Mouse (Mus musculus): ENCODE measurements at regions not wholly inside any gene's neighbourhood (a gene's known extent, or its start where the extent isn't known, plus 50 kb on each side); places are given as distances from the start of the nearest gene placed in this dataset.

GRCm38 (mm10) chr16:12897267-12897666 lies 212.2 kb upstream of the Ercc4 start:
- Histone ChIP-seq H3K9me3 (replicated peaks; ENCODE audit: control insufficient read depth, low read length) (no peaks in the 10 kb centered on the region), H3K36me3 (replicated peaks; ENCODE audit: control insufficient read depth, insufficient read depth, low read length) (no peaks in the 10 kb centered on the region), H3K4me2 (ENCODE audit: low read depth, low read length) (no peak overlapping the region), H3K27me3 (ENCODE audit: control insufficient read depth, insufficient read depth, low read length) (no peaks in the 10 kb centered on the region), H3K27ac (ENCODE audit: low read depth) (no peak overlapping the region), H3K9ac (replicated peaks; ENCODE audit: low read depth, low read length) (no peak overlapping the region), H3K4me3 (ENCODE audit: low read depth, low read length) (no peak overlapping the region), H3K4me1 (ENCODE audit: control insufficient read depth, insufficient read depth) (no peaks in the 10 kb centered on the region)
- TF ChIP-seq EP300 (IDR thresholded peaks at IDR 0.05; ENCODE audit: low read depth) (no peak), CTCF (IDR thresholded peaks at IDR 0.05; ENCODE audit: low read depth) (no peak)
- ATAC-seq (ENCODE audit: insufficient read depth, low read depth) (no peak), DNase-seq (ENCODE audit: low spot score) (no peak)
- WGBS = 56% methylated on average over 1 of the region's 1 CpGs

- no peaks in the 10 kb centered on the region for H3K36me3 ChIP-seq (replicated peaks; ENCODE audit: control insufficient read depth, insufficient read depth, low read length)
- H3K4me2 ChIP-seq (ENCODE audit: low read depth, low read length) = no peak overlapping the region
- DNase-seq (ENCODE audit: low spot score) = no peak
- ATAC-seq (ENCODE audit: insufficient read depth, low read depth) = no peak
- no peak overlapping the region for H3K9ac ChIP-seq (replicated peaks; ENCODE audit: low read depth, low read length)
- H3K27ac ChIP-seq (ENCODE audit: low read depth) = no peak overlapping the region
- WGBS = 72% methylated on average over 8 of the region's 8 CpGs
- H3K4me1 ChIP-seq (ENCODE audit: control insufficient read depth, insufficient read depth) = no peaks in the 10 kb centered on the region
- TF ChIP-seq CTCF (IDR thresholded peaks at IDR 0.05; ENCODE audit: low read depth) = no peak
- no peak for TF ChIP-seq EP300 (IDR thresholded peaks at IDR 0.05; ENCODE audit: low read depth)
- H3K27me3 ChIP-seq (ENCODE audit: control insufficient read depth, insufficient read depth, low read length) = no peaks in the 10 kb centered on the region
- no peaks in the 10 kb centered on the region for H3K9me3 ChIP-seq (replicated peaks; ENCODE audit: control insufficient read depth, low read length)
- no peak overlapping the region for H3K4me3 ChIP-seq (ENCODE audit: low read depth, low read length)
These were observed 208.8 kb upstream of the Ercc4 start for GRCm38 (mm10) chr16:12900670-12901069.

GRCm38 (mm10) chr16:12901096-12901995 lies 208.1 kb upstream of the Ercc4 start:
- H3K36me3 ChIP-seq (replicated peaks; ENCODE audit: control insufficient read depth, insufficient read depth, low read length) = no peaks in the 10 kb centered on the region
- no peaks in the 10 kb centered on the region for H3K27me3 ChIP-seq (ENCODE audit: control insufficient read depth, insufficient read depth, low read length)
- H3K9me3 ChIP-seq (replicated peaks; ENCODE audit: control insufficient read depth, low read length) = no peaks in the 10 kb centered on the region
- no peak overlapping the region for H3K4me2 ChIP-seq (ENCODE audit: low read depth, low read length)
- no peaks in the 10 kb centered on the region for H3K4me1 ChIP-seq (ENCODE audit: control insufficient read depth, insufficient read depth)
- no peak overlapping the region for H3K4me3 ChIP-seq (ENCODE audit: low read depth, low read length)
- H3K27ac ChIP-seq (ENCODE audit: low read depth) = no peak overlapping the region
- DNase-seq (ENCODE audit: low spot score) = no peak
- ATAC-seq (ENCODE audit: insufficient read depth, low read depth) = no peak
- TF ChIP-seq CTCF (IDR thresholded peaks at IDR 0.05; ENCODE audit: low read depth) (no peak), EP300 (IDR thresholded peaks at IDR 0.05; ENCODE audit: low read depth) (no peak)
- 75% methylated on average over 9 of the region's 9 CpGs for WGBS
- H3K9ac ChIP-seq (replicated peaks; ENCODE audit: low read depth, low read length) = no peak overlapping the region

DNA sequence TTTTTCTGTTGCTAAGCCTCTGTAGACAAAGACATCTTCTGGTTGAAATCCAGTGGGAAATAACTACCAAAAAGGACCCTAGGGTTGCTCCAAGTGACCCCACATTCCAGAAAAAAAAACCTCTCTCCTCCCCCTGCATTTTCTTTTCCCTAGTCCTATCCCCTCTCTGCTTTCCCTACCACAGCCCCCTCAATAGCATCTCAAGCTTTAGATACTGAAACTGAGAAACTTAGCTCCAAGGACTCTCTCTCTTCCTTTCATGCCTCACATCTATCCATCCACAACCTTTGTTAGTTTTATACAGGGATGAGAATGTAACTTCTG lies 207.5 kb upstream of the Ercc4 start:
- Histone ChIP-seq H3K4me3 (ENCODE audit: low read depth, low read length) (no peak overlapping the region), H3K36me3 (replicated peaks; ENCODE audit: control insufficient read depth, insufficient read depth, low read length) (no peaks in the 10 kb centered on the region), H3K9ac (replicated peaks; ENCODE audit: low read depth, low read length) (no peak overlapping the region), H3K9me3 (replicated peaks; ENCODE audit: control insufficient read depth, low read length) (no peaks in the 10 kb centered on the region), H3K4me1 (ENCODE audit: control insufficient read depth, insufficient read depth) (no peaks in the 10 kb centered on the region), H3K4me2 (ENCODE audit: low read depth, low read length) (no peak overlapping the region), H3K27ac (ENCODE audit: low read depth) (no peak overlapping the region), H3K27me3 (ENCODE audit: control insufficient read depth, insufficient read depth, low read length) (no peaks in the 10 kb centered on the region)
- DNase-seq (ENCODE audit: low spot score) = no peak
- no peak for TF ChIP-seq EP300 (IDR thresholded peaks at IDR 0.05; ENCODE audit: low read depth)
- TF ChIP-seq CTCF (IDR thresholded peaks at IDR 0.05; ENCODE audit: low read depth) = no peak
- no peak for ATAC-seq (ENCODE audit: insufficient read depth, low read depth)

- TF ChIP-seq EP300 (IDR thresholded peaks at IDR 0.05; ENCODE audit: low read depth) = no peak
- TF ChIP-seq CTCF (IDR thresholded peaks at IDR 0.05; ENCODE audit: low read depth) = no peak
- H3K4me1 ChIP-seq (ENCODE audit: control insufficient read depth, insufficient read depth) = no peaks in the 10 kb centered on the region
- H3K9me3 ChIP-seq (replicated peaks; ENCODE audit: control insufficient read depth, low read length) = no peaks in the 10 kb centered on the region
- H3K4me3 ChIP-seq (ENCODE audit: low read depth, low read length) = no peak overlapping the region
- DNase-seq (ENCODE audit: low spot score) = no peak
- WGBS = 66% methylated on average over 2 of the region's 2 CpGs
- H3K27me3 ChIP-seq (ENCODE audit: control insufficient read depth, insufficient read depth, low read length) = no peaks in the 10 kb centered on the region
- H3K9ac ChIP-seq (replicated peaks; ENCODE audit: low read depth, low read length) = no peak overlapping the region
- H3K4me2 ChIP-seq (ENCODE audit: low read depth, low read length) = no peak overlapping the region
- no peaks in the 10 kb centered on the region for H3K36me3 ChIP-seq (replicated peaks; ENCODE audit: control insufficient read depth, insufficient read depth, low read length)
- no peak overlapping the region for H3K27ac ChIP-seq (ENCODE audit: low read depth)
- ATAC-seq (ENCODE audit: insufficient read depth, low read depth) = no peak
These were observed 206.3 kb upstream of the Ercc4 start for GRCm38 (mm10) chr16:12903161-12903560.

DNA sequence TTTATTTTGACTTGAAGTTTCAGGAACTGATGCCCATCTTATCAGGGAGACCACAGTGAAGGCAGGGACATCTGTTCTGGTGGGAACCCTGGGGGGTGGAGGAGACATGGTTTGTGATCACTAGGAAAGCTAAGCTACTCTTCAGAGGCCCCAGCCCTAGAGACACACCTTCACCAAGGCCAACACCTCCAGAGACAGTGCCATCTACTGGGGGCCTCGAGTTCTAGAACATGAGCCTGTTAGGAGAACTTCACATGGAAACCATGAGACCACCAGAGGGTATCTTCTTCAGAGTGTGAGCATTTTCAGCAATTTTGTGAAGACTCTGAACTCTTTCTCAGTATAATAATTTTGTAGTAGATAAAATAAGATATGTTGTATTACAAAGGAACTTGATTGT lies 204.5 kb upstream of the Ercc4 start:
- H3K4me3 ChIP-seq (ENCODE audit: low read depth, low read length) = no peak overlapping the region
- H3K27me3 ChIP-seq (ENCODE audit: control insufficient read depth, insufficient read depth, low read length) = no peaks in the 10 kb centered on the region
- 37% methylated on average over 1 of the region's 1 CpGs for WGBS
- TF ChIP-seq EP300 (IDR thresholded peaks at IDR 0.05; ENCODE audit: low read depth) (no peak), CTCF (IDR thresholded peaks at IDR 0.05; ENCODE audit: low read depth) (no peak)
- no peaks in the 10 kb centered on the region for H3K36me3 ChIP-seq (replicated peaks; ENCODE audit: control insufficient read depth, insufficient read depth, low read length)
- DNase-seq (ENCODE audit: low spot score) (no peak), ATAC-seq (ENCODE audit: insufficient read depth, low read depth) (no peak)
- no peak overlapping the region for H3K27ac ChIP-seq (ENCODE audit: low read depth)
- no peak overlapping the region for H3K4me2 ChIP-seq (ENCODE audit: low read depth, low read length)
- no peak overlapping the region for H3K9ac ChIP-seq (replicated peaks; ENCODE audit: low read depth, low read length)
- no peaks in the 10 kb centered on the region for H3K4me1 ChIP-seq (ENCODE audit: control insufficient read depth, insufficient read depth)
- H3K9me3 ChIP-seq (replicated peaks; ENCODE audit: control insufficient read depth, low read length) = no peaks in the 10 kb centered on the region

Measured in heart, postnatal 0 days (tissue).